Mouse (Mus musculus) heart, embryonic 10.5 days (tissue): ENCODE results near the gene Kcng3. TPM values are rescaled to one million over a fixed set of nuclear protein-coding genes. Genes with fewer than 3 reads are reported as not detected.

ENCODE experiments used
- DNase-seq: peaks from one replicate; pipeline ENCODE4 v3.0.0-alpha.2; 2017; ENCODE audit warnings: low spot score
- H3K27ac ChIP-seq: fragments of 300-500 bp; sonication (generic); 2 replicates; pipeline ENCODE4 v1.5.1; 2016; ENCODE audit warnings: mild to moderate bottlenecking
- H3K27me3 ChIP-seq: fragments of 300-500 bp; sonication (generic); 2 replicates; pipeline ENCODE4 v1.6.1; 2016; ENCODE audit warnings: mild to moderate bottlenecking; ENCODE audit not compliant: poor library complexity, insufficient read depth, severe bottlenecking
- H3K36me3 ChIP-seq: fragments of 300-500 bp; sonication (generic); 2 replicates; pipeline ENCODE4 v1.6.1; 2016; ENCODE audit warnings: mild to moderate bottlenecking, moderate library complexity
- H3K4me1 ChIP-seq: fragments of 300-500 bp; sonication (generic); 2 replicates; pipeline ENCODE4 v1.6.1; 2016; ENCODE audit warnings: mild to moderate bottlenecking
- H3K4me3 ChIP-seq: fragments of 300-500 bp; sonication (generic); 2 replicates; pipeline ENCODE4 v1.5.1; 2016; ENCODE audit warnings: mild to moderate bottlenecking, moderate library complexity
- H3K9me3 ChIP-seq: fragments of 300-500 bp; sonication (generic); 2 replicates; pipeline ENCODE4 v1.6.1; 2016; ENCODE audit warnings: mild to moderate bottlenecking, moderate library complexity
- WGBS: fragments of 180-500 bp; shearing (Covaris S2); methylation state at CpG from one replicate; pipeline ENCODE4 v1.1.7; 2016; 5-methylcytosine and 5-hydroxymethylcytosine counted together
- polyA plus RNA-seq: library from polyadenylated mRNA; unstranded; fragments of >200 nt; fragmentation: Nextera tagmentation; extraction: Ambion mirVana; gene quantifications from 2 replicates; pipeline ENCODE4 v1.2.1, GENCODE M21; 2016

Gene Kcng3
- not detected in 2 replicates for polyA plus RNA-seq

GRCm38 (mm10) chr17:83631783-83632652 lies at the start of gene Kcng3:
Kcng3 (minus strand) TSS chr17:83631895.
- no peak for DNase-seq
- peak within 1 kb of the TSS; percentile 59 for H3K27ac ChIP-seq
- H3K27me3 ChIP-seq, result peaks cover 71% of the 10 kb centered on the region
- WGBS, result 1% methylated on average over 86 of the region's 86 CpGs
- no peaks in the 10 kb centered on the region for H3K9me3 ChIP-seq
- no peaks in the 10 kb centered on the region for H3K36me3 ChIP-seq
- peak within 1 kb of the TSS; percentile 73 for H3K4me3 ChIP-seq
- peaks cover 30% of the 10 kb centered on the region for H3K4me1 ChIP-seq

GRCm38 (mm10) chr17:83677370-83677769 lies 45.7 kb upstream of the Kcng3 start:
- H3K4me3 ChIP-seq, result no peak overlapping the region
- WGBS, result 81% methylated on average over 1 of the region's 1 CpGs
- H3K36me3 ChIP-seq, result no peaks in the 10 kb centered on the region
- no peak overlapping the region for H3K27ac ChIP-seq
- H3K9me3 ChIP-seq, result no peaks in the 10 kb centered on the region
- H3K4me1 ChIP-seq, result no peaks in the 10 kb centered on the region
- no peaks in the 10 kb centered on the region for H3K27me3 ChIP-seq
- no peak for DNase-seq

GRCm38 (mm10) chr17:83672685-83673084 lies 41.0 kb upstream of the Kcng3 start:
- no peak for DNase-seq
- Histone ChIP-seq H3K4me3 (no peak overlapping the region), H3K27me3 (no peaks in the 10 kb centered on the region), H3K9me3 (no peaks in the 10 kb centered on the region), H3K36me3 (no peaks in the 10 kb centered on the region), H3K4me1 (no peaks in the 10 kb centered on the region), H3K27ac (no peak overlapping the region)
- 79% methylated on average over 4 of the region's 4 CpGs for WGBS

GRCm38 (mm10) chr17:83667934-83668690 lies 36.4 kb upstream of the Kcng3 start:
- WGBS, result 68% methylated on average over 3 of the region's 3 CpGs

GRCm38 (mm10) chr17:83666597-83667287 lies 35.0 kb upstream of the Kcng3 start:
- Histone ChIP-seq H3K9me3 (no peaks in the 10 kb centered on the region), H3K4me3 (no peak overlapping the region), H3K27ac (peak overlapping the region; percentile 52; the same call in 1 of the 2 replicates), H3K27me3 (no peaks in the 10 kb centered on the region), H3K4me1 (0 out of 2 replicates have a peak, but pooled peaks cover 5% of the 10 kb centered on the region), H3K36me3 (no peaks in the 10 kb centered on the region)
- WGBS, result 45% methylated on average over 13 of the region's 13 CpGs
- peak; percentile 90 for DNase-seq

More at GRCm38 (mm10) chr17:83667934-83668690, 36.4 kb upstream of the Kcng3 start:
- no peaks in the 10 kb centered on the region for H3K27me3 ChIP-seq
- H3K36me3 ChIP-seq, result no peaks in the 10 kb centered on the region
- DNase-seq, result no peak
- H3K4me1 ChIP-seq, result 0 out of 2 replicates have a peak, but pooled peaks cover 5% of the 10 kb centered on the region
- no peak overlapping the region for H3K27ac ChIP-seq
- H3K4me3 ChIP-seq, result no peak overlapping the region
- no peaks in the 10 kb centered on the region for H3K9me3 ChIP-seq

- H3K27me3 ChIP-seq, result no peaks in the 10 kb centered on the region
- no peak overlapping the region for H3K27ac ChIP-seq
- 48% methylated on average over 8 of the region's 8 CpGs for WGBS
- no peak overlapping the region for H3K4me3 ChIP-seq
- DNase-seq, result no peak
- no peaks in the 10 kb centered on the region for H3K9me3 ChIP-seq
- H3K36me3 ChIP-seq, result no peaks in the 10 kb centered on the region
- H3K4me1 ChIP-seq, result 0 out of 2 replicates have a peak, but pooled peaks cover 5% of the 10 kb centered on the region
Measured at GRCm38 (mm10) chr17:83664761-83665160, 33.1 kb upstream of the Kcng3 start.

- DNase-seq, result peak; percentile 82
- 0 out of 2 replicates have a peak overlapping the region, but pooled peaks have one; percentile 60 for H3K27ac ChIP-seq
- no peaks in the 10 kb centered on the region for H3K27me3 ChIP-seq
- no peak overlapping the region for H3K4me3 ChIP-seq
- H3K9me3 ChIP-seq, result no peaks in the 10 kb centered on the region
- H3K36me3 ChIP-seq, result no peaks in the 10 kb centered on the region
- H3K4me1 ChIP-seq, result 0 out of 2 replicates have a peak, but pooled peaks cover 12% of the 10 kb centered on the region
- WGBS, result 43% methylated on average over 1 of the region's 1 CpGs
Measured at GRCm38 (mm10) chr17:83658943-83659342, 27.2 kb upstream of the Kcng3 start.

GRCm38 (mm10) chr17:83657375-83657774 lies 25.7 kb upstream of the Kcng3 start:
- H3K27ac ChIP-seq, result peak overlapping the region; percentile 36; the same call in 1 of the 2 replicates

GRCm38 (mm10) chr17:83655732-83656131 lies 24.0 kb upstream of the Kcng3 start:
- Histone ChIP-seq H3K4me3 (no peak overlapping the region), H3K4me1 (0 out of 2 replicates have a peak, but pooled peaks cover 12% of the 10 kb centered on the region), H3K36me3 (no peaks in the 10 kb centered on the region), H3K27ac (no peak overlapping the region), H3K9me3 (no peaks in the 10 kb centered on the region), H3K27me3 (no peaks in the 10 kb centered on the region)
- WGBS, result 73% methylated on average over 3 of the region's 3 CpGs
- DNase-seq, result no peak

More at GRCm38 (mm10) chr17:83657375-83657774, 25.7 kb upstream of the Kcng3 start:
- Histone ChIP-seq H3K36me3 (no peaks in the 10 kb centered on the region), H3K27me3 (no peaks in the 10 kb centered on the region), H3K9me3 (no peaks in the 10 kb centered on the region), H3K4me1 (0 out of 2 replicates have a peak, but pooled peaks cover 12% of the 10 kb centered on the region), H3K4me3 (no peak overlapping the region)
- no peak for DNase-seq
- 83% methylated on average over 9 of the region's 9 CpGs for WGBS

- H3K27me3 ChIP-seq, result no peaks in the 10 kb centered on the region
- H3K36me3 ChIP-seq, result no peaks in the 10 kb centered on the region
- no peak for DNase-seq
- H3K9me3 ChIP-seq, result no peaks in the 10 kb centered on the region
- H3K4me1 ChIP-seq, result 0 out of 2 replicates have a peak, but pooled peaks cover 12% of the 10 kb centered on the region
- no peak overlapping the region for H3K4me3 ChIP-seq
- H3K27ac ChIP-seq, result peak overlapping the region; percentile 47; the same call in 1 of the 2 replicates
- WGBS, result 63% methylated on average over 13 of the region's 13 CpGs
Measured at GRCm38 (mm10) chr17:83654651-83655136, 23.0 kb upstream of the Kcng3 start.

- DNase-seq, result no peak
- Histone ChIP-seq H3K4me3 (no peak overlapping the region), H3K27ac (no peak overlapping the region), H3K9me3 (no peaks in the 10 kb centered on the region), H3K4me1 (0 out of 2 replicates have a peak, but pooled peaks cover 12% of the 10 kb centered on the region), H3K36me3 (no peaks in the 10 kb centered on the region), H3K27me3 (no peaks in the 10 kb centered on the region)
- WGBS, result 95% methylated on average over 3 of the region's 3 CpGs
Measured at GRCm38 (mm10) chr17:83653635-83654034, 21.9 kb upstream of the Kcng3 start.
